Comparison of ENCODE assay signal across 10 mouse cellular contexts in the genomic region with DNA sequence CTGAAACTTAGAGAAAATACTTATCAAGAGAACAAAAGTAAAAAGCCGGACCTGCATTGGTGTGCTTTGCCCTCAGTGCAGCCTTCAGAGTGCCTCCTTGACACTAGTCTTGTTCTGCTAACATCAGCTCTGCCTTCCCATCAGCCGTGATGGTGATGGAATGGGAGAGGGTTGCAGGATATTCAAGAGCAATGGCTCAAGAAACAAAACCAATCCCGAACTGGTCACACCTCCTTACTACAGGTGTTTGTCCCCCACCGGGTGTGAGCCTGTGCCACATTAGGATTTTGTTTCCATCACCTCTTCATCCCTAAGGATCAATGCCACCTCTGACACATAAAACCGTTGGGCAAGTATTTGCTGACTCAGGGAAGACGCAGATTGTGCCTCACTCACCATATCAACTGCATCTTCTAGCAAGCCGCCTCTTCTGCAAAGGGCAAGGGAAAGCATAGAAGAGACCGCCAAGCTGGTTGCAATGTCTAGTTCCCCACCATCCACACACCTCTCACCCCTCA. TPM values are rescaled to one million over a fixed set of nuclear protein-coding genes. Genes with fewer than 3 reads are reported as not detected.
DNase-seq lines count a peak whose midpoint lies in the region; ATAC-seq lines count a peak whose summit lies in the region.
"Had no signal": no experiment of that assay in that cellular context is flagged by ENCODE, and none has a peak within 500 bp of the region (broad histone marks: within the 10 kb centered on the region; RNA-seq: fewer than 3 reads in every experiment).

No protein-coding gene starts in this region.

- no peaks in the 10 kb centered on the region for H3K36me3 ChIP-seq in kidney, embryonic 15.5 days
- no peaks in the 10 kb centered on the region for H3K36me3 ChIP-seq in embryonic facial prominence, embryonic 12.5 days
- no peaks in the 10 kb centered on the region for H3K36me3 ChIP-seq in hindbrain, embryonic 14.5 days (replicated peaks; ENCODE audit: control insufficient read depth, insufficient read depth)
- H3K36me3 ChIP-seq in neural tube, embryonic 12.5 days = no peaks in the 10 kb centered on the region

- no peak overlapping the region; the same call in 1 of the 2 replicates for H3K9ac ChIP-seq in kidney, embryonic 15.5 days
- H3K9ac ChIP-seq in embryonic facial prominence, embryonic 12.5 days = no peak overlapping the region
- H3K9ac ChIP-seq in hindbrain, embryonic 14.5 days = peak overlapping the region; percentile 59
- H3K9ac ChIP-seq in neural tube, embryonic 12.5 days = 0 out of 2 replicates have a peak overlapping the region, but pooled peaks have one; percentile 17

- 51% methylated on average over 8 of the region's 8 CpGs for WGBS in kidney, embryonic 15.5 days
- 45% methylated on average over 8 of the region's 8 CpGs for WGBS in embryonic facial prominence, embryonic 12.5 days
- 54% methylated on average over 8 of the region's 8 CpGs for WGBS in hindbrain, embryonic 14.5 days
- WGBS in neural tube, embryonic 12.5 days = 51% methylated on average over 8 of the region's 8 CpGs

- ATAC-seq in kidney, embryonic 15.5 days (replicated peaks; ENCODE audit: low FRiP score) = no peak
- no peak for ATAC-seq in embryonic facial prominence, embryonic 12.5 days (ENCODE audit: insufficient number of reproducible peaks, insufficient read depth, low FRiP score, low TSS enrichment)
- ATAC-seq in hindbrain, embryonic 14.5 days (ENCODE audit: low FRiP score) = no peak
- no peak for ATAC-seq in neural tube, embryonic 12.5 days (ENCODE audit: low FRiP score, low read depth)

- peaks cover 39% of the 10 kb centered on the region for H3K27me3 ChIP-seq in kidney, embryonic 15.5 days
- peaks cover 38% of the 10 kb centered on the region for H3K27me3 ChIP-seq in embryonic facial prominence, embryonic 12.5 days
- peaks cover 28% of the 10 kb centered on the region for H3K27me3 ChIP-seq in hindbrain, embryonic 14.5 days (ENCODE audit: control insufficient read depth, insufficient read depth, low read length)
- peaks cover 29% of the 10 kb centered on the region for H3K27me3 ChIP-seq in neural tube, embryonic 12.5 days (replicated peaks)

- peak overlapping the region; percentile 50 for H3K4me3 ChIP-seq in kidney, embryonic 15.5 days (replicated peaks)
- H3K4me3 ChIP-seq in embryonic facial prominence, embryonic 12.5 days = peak overlapping the region; percentile 44; the same call in 1 of the 2 replicates
- peak overlapping the region; percentile 51 for H3K4me3 ChIP-seq in hindbrain, embryonic 14.5 days (replicated peaks; ENCODE audit: low read length)
- H3K4me3 ChIP-seq in neural tube, embryonic 12.5 days = peak overlapping the region; percentile 46; the same call in 1 of the 2 replicates

- H3K4me2 ChIP-seq in kidney, embryonic 15.5 days = peak overlapping the region; percentile 97
- H3K4me2 ChIP-seq in embryonic facial prominence, embryonic 12.5 days (replicated peaks) = peak overlapping the region; percentile 80
- H3K4me2 ChIP-seq in hindbrain, embryonic 14.5 days (replicated peaks) = peak overlapping the region; percentile 98
- peak overlapping the region; percentile 96 for H3K4me2 ChIP-seq in neural tube, embryonic 12.5 days (replicated peaks)

- H3K4me1 ChIP-seq in kidney, embryonic 15.5 days = peaks cover 19% of the 10 kb centered on the region
- peaks cover 4% of the 10 kb centered on the region; the same call in 1 of the 2 replicates for H3K4me1 ChIP-seq in embryonic facial prominence, embryonic 12.5 days
- peaks cover 7% of the 10 kb centered on the region; the same call in 1 of the 2 replicates for H3K4me1 ChIP-seq in hindbrain, embryonic 14.5 days (replicated peaks; ENCODE audit: control insufficient read depth, insufficient read depth, low read length)
- peaks cover 19% of the 10 kb centered on the region for H3K4me1 ChIP-seq in neural tube, embryonic 12.5 days

- no peak for DNase-seq in kidney, postnatal 4 days
- no peak for DNase-seq in hindbrain, embryonic 14.5 days (ENCODE audit: low spot score)
- no peak for DNase-seq in gastrocnemius, postnatal 10 days
- DNase-seq in adrenal gland, adult 18-20 months (ENCODE audit: low spot score in 2 of 2) = no peak
- no peak for DNase-seq in left cerebral cortex, adult 11 months (ENCODE audit: low spot score)
- DNase-seq: gastrocnemius, postnatal 25 days had no signal

- H3K27ac ChIP-seq in kidney, embryonic 15.5 days = no peak overlapping the region
- no peak overlapping the region for H3K27ac ChIP-seq in embryonic facial prominence, embryonic 12.5 days
- no peak overlapping the region for H3K27ac ChIP-seq in hindbrain, embryonic 14.5 days
- H3K27ac ChIP-seq in neural tube, embryonic 12.5 days = no peak overlapping the region

- no peaks in the 10 kb centered on the region for H3K9me3 ChIP-seq in kidney, embryonic 15.5 days (replicated peaks)
- H3K9me3 ChIP-seq in embryonic facial prominence, embryonic 12.5 days = no peaks in the 10 kb centered on the region
- no peaks in the 10 kb centered on the region for H3K9me3 ChIP-seq in hindbrain, embryonic 14.5 days (ENCODE audit: control insufficient read depth, low read length)
- H3K9me3 ChIP-seq in neural tube, embryonic 12.5 days = no peaks in the 10 kb centered on the region

RNA-seq across cellular contexts. Expression of gene Sv2b, which starts 1.4 kb away (rescaled TPM):
- polyA plus RNA-seq in kidney, embryonic 15.5 days (2015; fragmentation: Nextera tagmentation; extraction: Ambion mirVana) = 0.92 and 1.2 TPM in 2 replicates
- 0.94 and 1.3 TPM in 2 replicates for polyA plus RNA-seq in embryonic facial prominence, embryonic 12.5 days (2016; fragmentation: Nextera tagmentation; extraction: Ambion mirVana)
- polyA plus RNA-seq in hindbrain, embryonic 14.5 days (2014; fragmentation: Nextera tagmentation; extraction: Ambion mirVana) = 20.0 and 23.8 TPM in 2 replicates
- 5.5 and 7.3 TPM in 2 replicates for polyA plus RNA-seq in neural tube, embryonic 12.5 days (2016; fragmentation: Nextera tagmentation; extraction: Ambion mirVana)
- 1 to 10 TPM; 1.1 to 1.2 TPM for total RNA-seq in gastrocnemius, postnatal 10 days (2021)
- total RNA-seq in adrenal gland, adult 18-20 months (2021) = under 1 TPM; 0.07 to 0.10 TPM
- total RNA-seq: MEL had no signal

Comparison
In these comparisons a context has a peak if more than half of its experiments do, and no peak if none do; other contexts are left out.
1. H3K9ac ChIP-seq: peak in hindbrain, embryonic 14.5 days (single experiment) and neural tube, embryonic 12.5 days (single experiment); none in kidney, embryonic 15.5 days (single experiment) and embryonic facial prominence, embryonic 12.5 days (single experiment).
2. Peak in every context shown above with its lines, with median percentiles within 50 percentile points of each other: H3K4me2 ChIP-seq and H3K4me3 ChIP-seq.